Mouse (Mus musculus) embryonic fibroblast, embryonic 13.5 days (primary cell): ENCODE measurements around the gene Igbp1.

Experiments used
- CTCF ChIP-seq: IDR thresholded peaks from 2 replicates; pipeline ENCODE4 v1.5.1; 2011; ENCODE audit warnings: mild to moderate bottlenecking, control low read depth, low read length, moderate library complexity, borderline replicate concordance; ENCODE audit not compliant: insufficient read depth
- POLR2A ChIP-seq: IDR thresholded peaks from 2 replicates; pipeline ENCODE4 v1.6.1; 2011; ENCODE audit warnings: low read depth, mild to moderate bottlenecking, control low read depth, low read length, moderate library complexity

- TF ChIP-seq CTCF = no peak
- no peak for TF ChIP-seq POLR2A
Observed at GRCm38 (mm10) chrX:100508164-100508563, 14.1 kb downstream of the Igbp1 start.
